Mouse (Mus musculus) cerebellum, postnatal 10 days (tissue): ENCODE measurements around the gene Dtx3.
A peak's percentile ranks its signal among the peaks of the same experiment; 100 is the strongest.

Experiments used
- DNase-seq, 2 experiments: peaks; one replicate each; pipeline ENCODE4 v3.0.0; 2021; ENCODE audit warnings: mixed read lengths in 2 of 2

The Dtx3 gene

GRCm38 (mm10) chr10:127195328-127196129 lies at the start of gene Dtx3:
Dtx3 (minus strand) TSS chr10:127195728.
- peak; percentile 78 for DNase-seq

- DNase-seq: no peak
These were observed 42.8 kb upstream of the Dtx3 start for GRCm38 (mm10) chr10:127238241-127238824.

- no peak for DNase-seq
These were observed 41.0 kb upstream of the Dtx3 start for GRCm38 (mm10) chr10:127236541-127236940.

GRCm38 (mm10) chr10:127233141-127233540 lies 37.6 kb upstream of the Dtx3 start:
- peak; percentile 27 to 42 for DNase-seq

- peak; percentile 39 to 43 for DNase-seq
These were observed 36.2 kb upstream of the Dtx3 start for GRCm38 (mm10) chr10:127231741-127232140.

- no peak for DNase-seq
These were observed 35.2 kb upstream of the Dtx3 start for GRCm38 (mm10) chr10:127230693-127231092.

GRCm38 (mm10) chr10:127228897-127229296 lies 33.4 kb upstream of the Dtx3 start:
- DNase-seq: peak; percentile 70 to 92

GRCm38 (mm10) chr10:127227163-127227562 lies 31.6 kb upstream of the Dtx3 start:
- no peak for DNase-seq

GRCm38 (mm10) chr10:127226318-127226895 lies 30.9 kb upstream of the Dtx3 start:
- DNase-seq: peak; percentile 44 to 49

GRCm38 (mm10) chr10:127225732-127226131 lies 30.2 kb upstream of the Dtx3 start:
- no peak for DNase-seq

- no peak for DNase-seq
These were observed 29.7 kb upstream of the Dtx3 start for GRCm38 (mm10) chr10:127225213-127225612.

GRCm38 (mm10) chr10:127218339-127218738 lies 22.8 kb upstream of the Dtx3 start:
- DNase-seq: no peak

- DNase-seq: peak in 1 of 2 experiments; percentile 0
These were observed 21.6 kb upstream of the Dtx3 start for GRCm38 (mm10) chr10:127217177-127217576.

- peak in 1 of 2 experiments; percentile 3 for DNase-seq
These were observed 20.9 kb upstream of the Dtx3 start for GRCm38 (mm10) chr10:127216456-127216855.

- DNase-seq: no peak
These were observed 18.9 kb upstream of the Dtx3 start for GRCm38 (mm10) chr10:127214422-127214803.

- peak in 1 of 2 experiments; percentile 3 for DNase-seq
These were observed 18.3 kb upstream of the Dtx3 start for GRCm38 (mm10) chr10:127213704-127214421.

GRCm38 (mm10) chr10:127213272-127213671 lies 17.7 kb upstream of the Dtx3 start:
- DNase-seq: peak in 1 of 2 experiments; percentile 18

GRCm38 (mm10) chr10:127211414-127211854 lies 15.9 kb upstream of the Dtx3 start, which contains the start of gene Pip4k2c:
Pip4k2c (minus strand) TSS chr10:127211585.
- peak; percentile 95 to 96 for DNase-seq

GRCm38 (mm10) chr10:127210961-127211405 lies 15.5 kb upstream of the Dtx3 start:
- no peak for DNase-seq

GRCm38 (mm10) chr10:127209928-127210570 lies 14.5 kb upstream of the Dtx3 start:
- no peak for DNase-seq

- DNase-seq: peak in 1 of 2 experiments; percentile 0
These were observed 13.4 kb upstream of the Dtx3 start for GRCm38 (mm10) chr10:127208921-127209320.

GRCm38 (mm10) chr10:127205373-127205772 lies 9.8 kb upstream of the Dtx3 start:
- DNase-seq: peak in 1 of 2 experiments; percentile 1
